Mouse (Mus musculus): ENCODE results near the gene Tgfbr2.

Tgfbr2 gene

GRCm38 (mm10) chr9:116118332-116118872, 56.8 kb downstream of the Tgfbr2 start:
- DNase-seq (ENCODE audit: low read depth, low spot score), result no peak

DNA sequence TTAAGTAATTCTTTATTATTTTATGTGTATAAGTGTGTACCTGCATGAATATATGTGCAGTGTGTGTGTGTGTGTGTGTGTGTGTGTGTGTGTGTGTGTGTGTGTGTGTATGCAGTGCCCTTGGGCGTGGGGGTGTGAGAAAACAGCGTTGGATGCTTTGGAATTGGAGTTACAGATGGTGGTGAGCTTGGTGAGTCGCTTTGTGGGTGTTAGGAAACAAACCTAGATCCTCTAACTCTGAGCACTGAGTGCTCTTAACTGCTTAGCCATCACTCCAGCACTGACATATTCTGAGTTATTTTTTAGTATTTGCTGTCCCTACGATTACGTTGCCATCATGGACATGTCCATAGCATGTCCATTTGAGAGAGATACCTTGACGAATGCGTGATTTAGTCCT, 59.3 kb downstream of the Tgfbr2 start:
- no peak for DNase-seq (ENCODE audit: low read depth, low spot score)

DNA sequence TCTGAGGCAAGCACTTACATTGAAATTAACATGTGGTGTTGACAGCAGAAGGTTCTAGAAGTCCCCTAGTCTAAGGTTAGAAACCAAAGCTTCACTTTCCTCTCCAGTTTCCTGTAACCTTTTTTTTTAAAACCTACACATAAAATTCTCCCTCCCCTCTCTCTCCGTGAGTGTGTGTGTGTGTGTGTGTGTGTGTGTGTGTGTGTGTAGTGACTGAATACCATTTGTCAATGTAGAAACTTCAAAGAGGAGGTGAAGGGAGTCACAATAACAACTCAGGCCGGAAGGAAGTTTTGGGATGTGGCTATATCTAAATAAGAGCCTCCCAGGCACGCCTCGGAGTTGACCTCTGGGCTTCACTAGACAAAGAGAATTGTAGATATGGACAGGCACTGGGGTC, 60.8 kb downstream of the Tgfbr2 start:
- DNase-seq (ENCODE audit: low read depth, low spot score), result no peak

DNA sequence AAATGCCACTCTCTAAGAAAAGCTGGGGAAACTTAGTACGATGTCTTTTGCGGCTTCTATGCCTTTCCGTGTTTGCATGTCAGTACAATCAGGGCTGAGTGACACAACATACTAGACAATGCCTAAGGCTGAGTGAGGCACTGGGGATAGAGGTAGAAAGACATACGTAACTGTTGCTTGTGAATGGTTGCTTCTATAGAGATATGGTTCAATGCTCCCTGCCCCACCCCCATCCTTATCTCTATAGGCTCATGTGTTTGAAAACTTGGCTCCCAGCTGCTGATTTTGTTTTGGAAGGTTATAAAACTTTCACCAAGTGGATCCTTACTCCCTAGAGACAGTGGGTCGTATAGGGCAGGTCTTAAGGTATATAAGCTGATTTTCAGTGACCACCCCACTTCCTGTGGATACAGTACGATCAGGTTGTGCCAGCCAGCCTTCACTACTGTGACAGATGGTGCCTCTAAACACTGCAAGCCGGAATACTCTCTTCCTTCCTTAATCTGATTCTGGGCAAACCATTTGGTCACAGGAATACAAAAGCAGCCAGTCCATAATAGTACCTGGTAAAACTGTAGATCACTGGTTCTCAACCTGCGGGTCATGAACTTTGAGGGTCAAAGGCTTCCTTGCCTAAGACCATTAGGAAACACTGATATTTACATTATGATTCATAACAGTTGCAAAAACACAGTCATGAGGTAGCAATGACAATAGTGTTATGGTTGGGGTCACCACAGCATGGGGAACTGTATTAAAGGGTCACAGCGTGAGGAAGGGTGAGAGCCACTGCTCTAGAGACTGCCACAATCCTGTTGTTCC, 63.8 kb downstream of the Tgfbr2 start:
- DNase-seq (ENCODE audit: low read depth, low spot score), result no peak

GRCm38 (mm10) chr9:116108729-116109128, 66.4 kb downstream of the Tgfbr2 start:
- DNase-seq (ENCODE audit: low read depth, low spot score), result no peak

- no peak for DNase-seq (ENCODE audit: low read depth, low spot score)
Observed at GRCm38 (mm10) chr9:116104770-116105169, 70.4 kb downstream of the Tgfbr2 start.

GRCm38 (mm10) chr9:116101842-116102241, 73.3 kb downstream of the Tgfbr2 start:
- peak; percentile 31 for DNase-seq (ENCODE audit: low read depth, low spot score)

DNA sequence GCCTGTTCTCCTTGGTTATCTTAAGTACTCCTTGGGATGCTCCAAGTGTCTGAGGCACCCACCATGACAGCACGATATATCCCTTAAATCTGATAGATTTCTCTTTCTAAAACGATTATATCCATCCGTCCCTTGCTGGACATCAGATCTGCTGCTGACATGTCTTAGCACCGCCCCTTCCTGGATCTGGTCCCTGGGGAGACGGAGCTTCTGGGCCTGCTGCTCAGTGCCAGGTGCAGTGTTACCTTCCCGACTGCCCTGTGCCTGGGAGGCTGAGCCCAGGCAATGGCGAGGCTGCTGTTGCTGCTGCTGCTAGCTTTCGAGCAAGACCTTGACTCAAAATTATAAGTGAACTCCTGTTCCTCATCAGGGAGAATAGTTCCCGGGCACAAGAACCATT, 75.1 kb downstream of the Tgfbr2 start:
- peak; percentile 50 for DNase-seq (ENCODE audit: low read depth, low spot score)

DNA sequence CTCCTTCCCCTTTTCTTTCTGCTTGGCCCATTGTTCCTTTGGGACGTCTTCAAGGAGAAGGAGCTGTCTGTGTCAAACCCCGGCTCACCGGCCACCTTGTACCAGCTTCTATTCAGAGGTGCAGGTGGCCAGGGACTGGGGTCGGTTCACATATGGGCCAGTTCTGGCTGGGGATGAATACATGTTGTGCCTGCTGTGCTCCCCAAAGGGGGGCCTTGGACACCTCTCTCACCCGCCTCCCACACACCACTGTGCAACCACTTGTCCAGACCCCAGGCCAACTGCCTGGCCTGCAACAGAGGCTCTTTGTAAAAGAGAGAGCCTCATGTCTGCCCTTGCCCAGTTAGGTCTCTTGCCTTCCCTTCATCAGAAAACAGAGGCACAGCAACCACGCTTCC, 75.6 kb downstream of the Tgfbr2 start:
- no peak for DNase-seq (ENCODE audit: low read depth, low spot score)

DNA sequence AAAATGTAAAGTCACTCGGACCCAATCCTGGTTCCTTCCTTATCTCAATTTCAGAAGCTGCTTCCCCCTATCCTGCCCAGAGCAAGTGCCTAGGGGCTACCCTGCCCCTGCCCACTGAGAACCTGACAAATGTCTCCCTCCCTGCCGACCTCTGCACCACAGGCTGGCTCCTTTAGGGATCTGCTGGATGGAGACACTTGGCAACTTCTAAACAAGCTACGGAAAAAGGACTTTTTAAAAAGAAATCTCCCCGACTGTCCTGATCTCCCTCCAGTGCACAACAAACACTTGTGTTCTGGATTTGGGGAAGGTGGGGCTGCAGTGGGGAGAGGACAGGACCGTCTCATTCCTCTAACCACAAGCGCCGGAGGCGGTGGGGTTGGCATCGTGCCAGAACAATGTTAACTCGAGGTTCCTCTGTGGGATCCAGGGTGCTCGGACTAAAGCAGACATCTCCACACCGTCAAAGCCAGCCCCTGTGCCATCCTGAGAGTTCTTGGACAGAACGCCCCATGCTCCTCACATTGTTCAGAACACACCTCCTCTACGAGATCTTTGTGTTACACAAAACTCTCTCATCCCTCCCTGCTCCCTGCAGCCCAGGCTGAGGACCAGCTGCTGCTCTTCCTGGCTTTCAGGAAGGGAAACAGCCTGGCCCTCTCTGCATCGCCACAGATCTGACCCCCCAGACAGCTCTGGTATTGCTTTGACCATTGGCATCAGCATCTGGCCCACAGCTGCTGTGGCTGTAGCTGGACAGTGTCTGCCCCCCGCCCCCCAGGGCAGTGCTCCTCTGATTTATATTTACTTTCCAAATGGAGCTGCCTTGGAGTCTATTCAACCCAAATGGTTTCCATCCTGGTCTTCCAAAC, 76.2 kb downstream of the Tgfbr2 start:
- peak; percentile 44 for DNase-seq (ENCODE audit: low read depth, low spot score)

DNA sequence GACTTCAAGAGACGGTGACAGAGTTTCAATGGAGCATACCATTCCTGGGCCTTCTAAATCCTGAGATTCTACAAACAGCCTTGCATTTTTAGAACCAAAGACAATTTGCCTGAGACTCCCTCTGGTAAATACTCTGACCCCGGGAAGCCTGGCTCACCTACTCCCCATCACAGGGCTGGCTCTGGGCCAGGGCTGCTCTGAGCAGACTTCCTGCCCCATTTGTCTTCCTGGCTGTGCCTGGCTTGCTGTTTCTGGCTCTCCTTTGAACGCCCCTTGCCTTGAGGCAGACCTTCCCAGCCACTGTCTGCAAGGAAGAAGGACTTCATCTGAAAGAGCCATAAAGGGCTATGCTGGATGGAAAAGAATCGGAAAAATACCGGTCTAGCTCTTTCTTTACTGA, 83.2 kb downstream of the Tgfbr2 start:
- DNase-seq (ENCODE audit: low read depth, low spot score), result no peak

DNA sequence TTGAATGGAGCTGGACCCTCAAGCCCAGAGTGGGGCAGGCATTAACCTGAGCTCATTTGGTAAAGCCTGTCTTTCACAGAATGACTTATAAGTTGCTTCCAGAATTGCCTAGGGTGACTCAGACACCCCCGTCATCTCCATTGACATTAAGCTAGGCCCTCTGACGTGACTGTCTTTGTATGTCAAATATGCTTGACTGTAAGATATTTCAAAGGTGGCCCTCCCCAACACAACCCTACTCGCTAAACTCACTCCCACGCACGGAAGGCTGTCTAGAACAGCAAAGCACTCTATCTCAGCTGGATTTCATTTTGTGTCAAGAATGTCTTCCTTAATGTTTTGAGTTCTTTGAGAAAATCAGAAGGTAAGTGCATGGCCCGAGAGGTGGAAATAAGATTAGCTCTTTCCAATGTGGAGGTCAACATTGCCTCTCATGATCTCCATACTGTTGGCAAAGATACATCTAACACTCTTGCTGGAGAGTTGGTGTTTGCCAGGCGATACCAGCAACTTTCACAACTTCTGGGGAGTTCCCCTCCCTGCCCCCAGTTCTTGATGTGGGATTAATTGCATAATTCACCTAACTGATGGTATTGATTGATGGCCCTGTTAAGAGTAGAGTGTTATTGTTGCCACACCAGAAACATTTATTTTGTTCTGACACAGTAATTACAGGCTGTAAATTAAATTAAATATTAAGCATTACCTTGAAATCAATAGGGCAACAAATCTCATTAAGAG, 83.9 kb downstream of the Tgfbr2 start:
- no peak for DNase-seq (ENCODE audit: low read depth, low spot score)

- no peak for DNase-seq (ENCODE audit: low read depth, low spot score)
Observed at GRCm38 (mm10) chr9:116090296-116090695, 84.9 kb downstream of the Tgfbr2 start.

- no peak for DNase-seq (ENCODE audit: low read depth, low spot score)
Observed at GRCm38 (mm10) chr9:116088912-116089311, 86.2 kb downstream of the Tgfbr2 start.

DNA sequence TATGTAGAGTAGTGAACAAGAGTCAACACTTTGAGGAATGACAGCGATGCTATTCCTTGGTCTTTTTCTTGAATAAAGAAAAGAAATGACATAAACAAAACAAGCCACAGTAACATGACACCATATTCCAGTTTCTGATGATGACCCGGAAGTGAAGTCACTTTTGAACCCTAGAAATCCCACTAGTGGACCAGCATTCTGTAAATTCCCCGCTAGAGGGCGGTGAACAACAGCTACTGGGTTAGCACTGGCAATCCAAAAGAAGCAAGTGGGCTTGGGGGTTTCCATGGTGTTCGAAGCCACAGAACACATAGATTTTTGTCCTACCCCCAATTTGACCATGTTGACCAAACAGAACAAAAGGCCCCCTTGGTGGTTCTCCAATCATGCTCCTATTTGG, 87.3 kb downstream of the Tgfbr2 start:
- DNase-seq (ENCODE audit: low read depth, low spot score), result no peak

DNA sequence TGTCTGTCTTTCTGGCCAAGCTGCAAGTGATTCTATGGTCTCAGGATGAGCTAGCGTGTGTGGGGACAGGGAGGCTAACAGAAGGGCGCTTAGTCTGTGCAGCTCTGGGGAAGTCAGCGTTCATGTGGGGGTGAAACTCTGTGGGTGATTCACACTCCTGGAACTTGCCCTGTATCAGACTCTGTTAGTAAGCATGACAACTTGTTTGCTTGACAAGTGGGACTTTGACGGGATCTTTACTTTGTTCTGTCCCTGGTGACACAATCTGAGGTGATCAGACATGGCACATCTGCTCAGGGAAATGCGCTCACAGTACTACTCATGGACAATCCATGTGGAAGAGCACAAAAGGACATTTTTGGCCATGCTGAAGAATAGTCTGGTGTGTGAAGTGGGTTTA, 87.9 kb downstream of the Tgfbr2 start:
- no peak for DNase-seq (ENCODE audit: low read depth, low spot score)

GRCm38 (mm10) chr9:116085999-116086398, 89.2 kb downstream of the Tgfbr2 start:
- no peak for DNase-seq (ENCODE audit: low read depth, low spot score)

DNA sequence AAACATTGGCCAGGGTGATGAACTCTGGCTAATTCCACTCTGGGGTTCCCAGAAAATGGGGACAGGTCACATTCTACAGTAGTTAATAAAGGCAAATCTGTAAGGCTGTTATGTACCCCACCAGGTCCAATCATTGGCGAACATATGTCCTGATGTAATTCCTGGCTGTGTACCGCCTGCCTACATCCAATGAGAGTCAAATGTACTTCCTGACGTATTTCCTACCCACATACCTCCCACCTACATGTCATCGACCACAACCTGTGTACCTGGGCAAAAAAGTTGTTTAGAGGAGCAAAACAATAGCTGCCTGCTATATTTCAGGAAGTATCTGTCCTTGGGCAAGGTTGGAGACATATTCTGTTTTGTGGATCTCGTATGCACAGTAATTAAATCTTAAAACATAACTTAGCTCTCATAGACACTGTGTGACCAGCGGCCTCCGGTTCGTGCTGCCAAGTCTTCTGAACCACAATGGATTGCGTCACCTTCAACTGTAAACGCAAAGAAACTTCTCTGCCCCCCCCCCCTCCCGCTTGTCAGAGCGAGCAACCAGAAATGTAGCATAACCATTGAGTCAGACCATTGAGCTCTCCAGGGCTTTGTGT, 90.7 kb downstream of the Tgfbr2 start:
- no peak for DNase-seq (ENCODE audit: low read depth, low spot score)

GRCm38 (mm10) chr9:116083726-116084323, 91.3 kb downstream of the Tgfbr2 start:
- DNase-seq (ENCODE audit: low read depth, low spot score), result no peak

- DNase-seq (ENCODE audit: low read depth, low spot score), result no peak
Observed at GRCm38 (mm10) chr9:116083300-116083699, 91.9 kb downstream of the Tgfbr2 start.

DNA sequence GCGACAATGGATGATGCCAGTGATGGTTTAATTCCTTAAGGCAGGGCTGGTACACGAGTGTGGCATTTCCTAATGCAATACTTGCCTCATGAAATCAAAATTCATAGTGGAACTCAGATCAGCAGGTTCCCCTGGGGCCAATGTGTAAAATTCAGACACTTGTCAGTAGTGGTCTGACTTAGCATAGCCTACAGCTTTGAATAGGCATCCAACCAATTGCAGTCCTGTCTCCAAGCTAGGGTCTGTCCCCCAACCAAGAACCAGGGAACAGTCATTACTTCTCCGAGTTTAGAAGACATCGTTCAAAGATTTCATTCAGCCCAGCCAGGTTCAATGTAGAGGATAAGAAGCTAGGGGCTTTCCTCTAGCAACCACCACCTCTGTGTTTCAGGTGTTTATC, 93.4 kb downstream of the Tgfbr2 start:
- DNase-seq (ENCODE audit: low read depth, low spot score), result no peak
